Mouse (Mus musculus) embryonic facial prominence, embryonic 12.5 days (tissue): ENCODE measurements at regions not wholly inside any gene's neighbourhood (a gene's known extent, or its start where the extent isn't known, plus 50 kb on each side); places are given as distances from the start of the nearest gene placed in this dataset.

Experiments used
- ATAC-seq: fragments of 200-750 bp; cut with Nextera tagmentation; 2 replicates; pipeline ENCODE4 v1.8.0; 2017; ENCODE audit not compliant: insufficient number of reproducible peaks, insufficient read depth, low FRiP score, low TSS enrichment
- H3K27ac ChIP-seq: fragments of 300-500 bp; sonication (generic); 2 replicates; pipeline ENCODE4 v1.5.1; 2016; ENCODE audit warnings: mild to moderate bottlenecking
- H3K27me3 ChIP-seq: fragments of 300-500 bp; sonication (generic); 2 replicates; pipeline ENCODE4 v1.6.1; 2016; ENCODE audit warnings: mild to moderate bottlenecking, moderate library complexity
- H3K36me3 ChIP-seq: fragments of 300-500 bp; sonication (generic); 2 replicates; pipeline ENCODE4 v1.6.1; 2016; ENCODE audit warnings: mild to moderate bottlenecking
- H3K4me1 ChIP-seq: fragments of 300-500 bp; sonication (generic); 2 replicates; pipeline ENCODE4 v1.6.1; 2016
- H3K4me2 ChIP-seq: fragments of 300-500 bp; sonication (generic); replicated peaks from 2 replicates; pipeline ENCODE4 v1.6.1; 2016; ENCODE audit warnings: mild to moderate bottlenecking, moderate library complexity
- H3K4me3 ChIP-seq: fragments of 300-500 bp; sonication (generic); 2 replicates; pipeline ENCODE4 v1.5.1; 2016; ENCODE audit warnings: mild to moderate bottlenecking
- H3K9ac ChIP-seq: fragments of 300-500 bp; sonication (generic); 2 replicates; pipeline ENCODE4 v1.6.1; 2016; ENCODE audit warnings: mild to moderate bottlenecking, moderate library complexity
- H3K9me3 ChIP-seq: fragments of 300-500 bp; sonication (generic); 2 replicates; pipeline ENCODE4 v1.6.1; 2016; ENCODE audit warnings: mild to moderate bottlenecking, moderate library complexity
- WGBS: fragments of 180-500 bp; shearing (Covaris S2); methylation state at CpG from one replicate; pipeline ENCODE4 v1.1.7; 2016; 5-methylcytosine and 5-hydroxymethylcytosine counted together

DNA sequence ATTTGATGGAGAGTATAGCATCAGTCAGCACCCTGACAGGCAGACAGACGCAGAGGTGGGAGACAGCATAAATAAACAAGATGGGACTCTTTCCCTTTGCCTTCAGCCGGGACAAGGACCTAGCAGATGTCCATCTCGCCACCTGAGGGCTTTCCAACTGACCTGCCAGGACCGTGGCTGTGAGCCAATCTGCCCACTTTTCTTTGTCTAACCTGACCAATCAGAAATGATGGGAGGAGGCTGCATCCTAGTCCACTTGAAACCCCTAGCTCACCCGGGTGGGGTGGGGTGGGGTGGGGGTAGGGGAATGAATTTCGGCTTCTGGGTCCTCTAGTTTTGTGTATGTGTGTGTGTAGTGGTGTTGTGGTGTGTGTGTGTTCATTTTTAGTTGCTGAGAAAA lies 87.4 kb downstream of the Dyrk2 start:
- Histone ChIP-seq H3K27me3 (no peaks in the 10 kb centered on the region), H3K27ac (no peak overlapping the region)
- no peak for ATAC-seq

DNA sequence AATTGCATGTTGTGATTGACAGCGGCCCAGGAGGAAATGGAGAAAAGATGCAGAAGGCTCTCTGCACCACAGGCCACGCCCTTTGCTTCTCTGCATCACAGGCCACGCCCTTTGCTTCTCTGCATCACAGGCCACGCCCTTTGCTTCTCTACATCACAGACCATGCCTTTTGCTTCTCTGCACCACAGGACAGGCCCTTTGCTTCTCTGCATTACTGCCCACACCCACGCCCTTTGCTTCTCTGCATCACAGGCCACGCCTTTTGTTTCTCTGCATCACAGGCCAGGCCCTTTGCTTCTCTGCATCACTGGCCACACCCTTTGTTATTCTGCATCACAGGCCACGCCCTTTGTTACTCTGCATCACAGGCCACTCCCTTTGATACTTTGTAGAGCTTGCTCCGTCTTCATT lies 82.7 kb downstream of the Dyrk2 start:
- WGBS = 83% methylated on average over 8 of the region's 8 CpGs
- H3K4me1 ChIP-seq = 0 out of 2 replicates have a peak, but pooled peaks cover 2% of the 10 kb centered on the region
- no peak overlapping the region for H3K4me2 ChIP-seq
- H3K9me3 ChIP-seq = no peaks in the 10 kb centered on the region
- H3K4me3 ChIP-seq = no peak overlapping the region
- ATAC-seq = no peak
- no peaks in the 10 kb centered on the region for H3K36me3 ChIP-seq
- no peaks in the 10 kb centered on the region for H3K27me3 ChIP-seq
- H3K27ac ChIP-seq = no peak overlapping the region
- H3K9ac ChIP-seq = no peak overlapping the region

More for the DNA sequence above, 87.4 kb downstream of the Dyrk2 start:
- Histone ChIP-seq H3K4me1 (0 out of 2 replicates have a peak, but pooled peaks cover 2% of the 10 kb centered on the region), H3K4me2 (no peak overlapping the region), H3K9ac (no peak overlapping the region), H3K9me3 (no peaks in the 10 kb centered on the region), H3K4me3 (no peak overlapping the region), H3K36me3 (no peaks in the 10 kb centered on the region)
- 61% methylated on average over 6 of the region's 6 CpGs for WGBS

DNA sequence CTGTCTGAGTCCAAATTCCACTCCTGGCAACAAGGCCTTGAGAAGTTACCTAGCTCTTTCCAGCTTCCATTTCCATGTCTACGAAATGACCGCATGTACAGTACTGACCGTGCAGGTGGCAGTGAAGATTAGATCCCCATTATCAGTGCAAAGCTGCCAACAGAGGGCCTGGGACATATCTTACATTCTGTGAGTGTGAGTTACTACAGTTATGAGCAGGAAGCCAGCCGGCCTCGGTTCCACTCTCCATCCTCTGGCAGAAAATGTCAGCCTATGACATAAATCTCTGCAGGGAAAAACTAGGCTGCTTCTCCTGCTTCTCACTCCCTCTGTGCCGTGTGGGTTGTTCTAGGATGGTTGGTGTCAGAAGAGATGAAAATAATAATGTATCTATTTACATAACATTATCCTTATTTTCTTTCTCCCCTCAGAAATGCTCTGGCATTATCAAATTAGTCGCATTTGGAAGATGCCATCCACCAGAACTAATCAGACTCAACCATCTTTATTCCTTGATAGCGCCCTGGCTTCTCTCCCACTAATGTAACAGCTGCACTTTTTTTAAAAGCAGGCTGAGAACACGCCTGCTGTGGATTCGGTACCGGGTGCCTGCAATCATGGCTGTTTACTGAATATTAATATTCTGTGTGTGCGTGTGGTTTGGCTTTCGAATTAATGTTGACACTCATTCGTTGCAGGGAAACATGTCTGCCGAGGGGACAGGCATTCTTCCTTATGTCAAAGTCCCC lies 77.5 kb downstream of the Dyrk2 start:
- no peak overlapping the region for H3K9ac ChIP-seq
- no peaks in the 10 kb centered on the region for H3K9me3 ChIP-seq
- peaks cover 6% of the 10 kb centered on the region for H3K4me1 ChIP-seq
- 80% methylated on average over 15 of the region's 15 CpGs for WGBS
- H3K36me3 ChIP-seq = no peaks in the 10 kb centered on the region
- no peak for ATAC-seq
- no peak overlapping the region for H3K27ac ChIP-seq
- no peak overlapping the region for H3K4me2 ChIP-seq
- no peaks in the 10 kb centered on the region for H3K27me3 ChIP-seq
- H3K4me3 ChIP-seq = no peak overlapping the region

DNA sequence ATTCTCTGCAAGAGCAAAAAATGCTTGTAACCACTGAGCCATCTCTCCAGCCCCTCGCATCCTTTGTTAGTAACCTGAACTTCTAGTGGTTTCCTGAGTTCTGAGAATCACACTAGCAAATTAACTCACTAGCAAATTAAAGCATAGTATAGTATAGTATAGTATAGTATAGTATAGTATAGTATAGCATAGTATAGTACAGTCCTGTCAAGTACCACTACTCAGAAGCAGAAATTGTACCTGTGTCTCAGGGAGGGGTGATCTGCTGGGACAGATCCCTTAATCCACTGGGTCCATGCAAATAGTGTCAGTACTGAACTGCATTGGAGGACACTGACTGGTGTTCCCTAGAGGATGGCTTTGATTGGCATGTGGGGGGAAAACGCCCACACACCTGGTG lies 76.2 kb downstream of the Dyrk2 start:
- no peak overlapping the region for H3K27ac ChIP-seq
- H3K4me3 ChIP-seq = no peak overlapping the region
- ATAC-seq = no peak; the same call in 1 of the 2 replicates
- 73% methylated on average over 2 of the region's 2 CpGs for WGBS
- H3K27me3 ChIP-seq = no peaks in the 10 kb centered on the region
- peaks cover 6% of the 10 kb centered on the region for H3K4me1 ChIP-seq
- no peak overlapping the region for H3K4me2 ChIP-seq
- H3K36me3 ChIP-seq = no peaks in the 10 kb centered on the region
- no peak overlapping the region for H3K9ac ChIP-seq
- no peaks in the 10 kb centered on the region for H3K9me3 ChIP-seq

DNA sequence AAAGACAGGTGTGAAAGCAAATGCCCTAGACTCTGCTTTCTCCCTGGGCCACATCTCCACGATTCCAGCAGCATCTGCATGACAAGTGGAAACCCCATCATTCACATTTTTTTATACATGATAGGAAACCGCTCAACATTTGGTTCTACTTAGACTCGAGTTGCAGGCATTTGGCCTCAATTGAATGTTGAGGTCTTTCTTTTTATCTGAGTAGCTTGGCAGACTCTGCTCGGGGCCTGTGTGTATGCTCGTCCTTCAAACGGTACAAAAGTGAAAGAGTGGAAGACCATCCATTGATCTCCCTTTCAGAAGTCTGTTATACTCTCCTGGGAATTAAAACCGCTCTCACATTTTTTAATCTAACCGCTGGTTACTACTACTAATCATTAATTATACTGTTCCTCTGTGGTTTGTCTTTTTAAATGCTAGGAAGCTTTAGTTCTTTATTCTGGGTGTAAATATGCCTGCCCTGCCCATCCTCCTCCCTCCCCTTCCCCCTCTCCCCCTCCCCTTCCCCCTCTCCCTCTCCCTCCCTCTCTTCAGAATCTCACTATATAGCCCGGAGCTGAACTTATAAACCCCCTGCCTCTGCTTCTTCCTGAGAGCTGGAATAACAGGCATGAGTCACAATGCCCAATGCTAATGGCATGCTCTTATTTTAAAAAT lies 75.5 kb downstream of the Dyrk2 start:
- no peak for ATAC-seq
- no peaks in the 10 kb centered on the region for H3K9me3 ChIP-seq
- no peaks in the 10 kb centered on the region for H3K36me3 ChIP-seq
- H3K27ac ChIP-seq = no peak overlapping the region
- H3K27me3 ChIP-seq = no peaks in the 10 kb centered on the region
- H3K4me3 ChIP-seq = no peak overlapping the region
- peaks cover 6% of the 10 kb centered on the region for H3K4me1 ChIP-seq
- WGBS = 24% methylated on average over 9 of the region's 9 CpGs
- no peak overlapping the region for H3K9ac ChIP-seq
- no peak overlapping the region for H3K4me2 ChIP-seq

DNA sequence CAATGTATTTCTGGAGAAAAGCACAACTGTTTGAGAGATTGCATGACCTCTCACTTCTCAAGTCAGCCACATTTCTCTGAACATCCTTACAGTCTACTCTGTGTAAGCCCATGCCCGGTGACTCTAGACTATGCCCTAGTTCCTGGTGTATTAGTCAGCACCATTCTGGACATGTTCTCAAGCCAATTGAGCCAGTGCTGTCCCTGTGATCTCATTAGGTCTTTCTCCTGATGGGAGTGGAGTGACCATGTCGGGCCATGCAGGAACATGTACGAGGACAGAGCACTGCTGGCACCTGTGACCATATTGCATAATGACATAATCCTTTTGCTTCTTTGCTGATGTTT lies 75.0 kb downstream of the Dyrk2 start:
- 76% methylated on average over 3 of the region's 3 CpGs for WGBS

DNA sequence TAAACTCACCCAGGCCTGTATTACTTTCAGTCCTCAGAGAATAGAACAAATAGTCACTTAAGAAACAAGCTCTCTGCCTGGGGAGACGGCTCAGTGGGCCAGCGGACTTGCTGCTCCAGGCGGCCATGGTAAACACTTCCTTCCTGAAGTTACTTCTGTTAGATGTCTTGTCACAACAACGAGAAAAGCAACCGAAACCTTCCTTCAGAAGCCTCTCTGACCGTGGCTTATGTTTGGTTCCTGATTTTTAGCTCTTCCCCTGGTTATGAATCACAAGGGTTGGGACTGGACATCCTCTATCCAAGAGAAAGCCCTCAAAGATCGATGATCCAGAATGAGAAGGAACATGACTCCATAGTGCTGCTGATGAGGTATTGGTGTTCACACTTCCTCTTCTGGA lies 73.5 kb downstream of the Dyrk2 start:
- H3K4me1 ChIP-seq = peaks cover 6% of the 10 kb centered on the region
- no peak for ATAC-seq
- no peak overlapping the region for H3K9ac ChIP-seq
- H3K27me3 ChIP-seq = no peaks in the 10 kb centered on the region
- H3K27ac ChIP-seq = no peak overlapping the region
- no peaks in the 10 kb centered on the region for H3K36me3 ChIP-seq
- H3K9me3 ChIP-seq = no peaks in the 10 kb centered on the region
- H3K4me2 ChIP-seq = no peak overlapping the region
- WGBS = 72% methylated on average over 7 of the region's 7 CpGs
- no peak overlapping the region for H3K4me3 ChIP-seq

More for the DNA sequence above, 75.0 kb downstream of the Dyrk2 start:
- no peak overlapping the region for H3K4me2 ChIP-seq
- peak; percentile 10; the same call in 1 of the 2 replicates for ATAC-seq
- H3K9me3 ChIP-seq = no peaks in the 10 kb centered on the region
- no peak overlapping the region for H3K4me3 ChIP-seq
- no peak overlapping the region for H3K27ac ChIP-seq
- no peaks in the 10 kb centered on the region for H3K27me3 ChIP-seq
- no peaks in the 10 kb centered on the region for H3K36me3 ChIP-seq
- H3K4me1 ChIP-seq = peaks cover 6% of the 10 kb centered on the region
- no peak overlapping the region for H3K9ac ChIP-seq

DNA sequence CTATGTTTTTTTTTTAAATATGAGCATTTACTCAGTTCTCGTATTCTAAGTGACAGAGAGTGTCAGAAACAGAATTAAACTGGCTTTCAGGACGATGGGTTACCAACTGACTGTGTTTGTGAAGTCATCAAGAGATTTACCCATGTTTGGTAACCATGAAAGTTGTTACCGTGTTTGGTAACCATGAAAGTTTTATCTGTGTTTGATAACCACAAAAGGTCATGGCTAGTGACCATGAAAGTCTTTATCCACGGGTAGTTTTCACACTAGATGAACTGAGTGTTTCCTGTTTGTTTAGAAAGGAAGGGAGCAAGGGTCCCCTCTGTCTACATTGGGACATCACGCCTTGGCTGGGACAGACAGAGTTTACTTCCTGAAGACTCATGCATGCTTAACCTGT lies 72.8 kb downstream of the Dyrk2 start:
- WGBS = 82% methylated on average over 5 of the region's 5 CpGs
- Histone ChIP-seq H3K4me3 (no peak overlapping the region), H3K36me3 (no peaks in the 10 kb centered on the region), H3K9ac (no peak overlapping the region), H3K27me3 (no peaks in the 10 kb centered on the region), H3K4me1 (peaks cover 6% of the 10 kb centered on the region), H3K4me2 (no peak overlapping the region), H3K27ac (no peak overlapping the region), H3K9me3 (no peaks in the 10 kb centered on the region)
- ATAC-seq = no peak

DNA sequence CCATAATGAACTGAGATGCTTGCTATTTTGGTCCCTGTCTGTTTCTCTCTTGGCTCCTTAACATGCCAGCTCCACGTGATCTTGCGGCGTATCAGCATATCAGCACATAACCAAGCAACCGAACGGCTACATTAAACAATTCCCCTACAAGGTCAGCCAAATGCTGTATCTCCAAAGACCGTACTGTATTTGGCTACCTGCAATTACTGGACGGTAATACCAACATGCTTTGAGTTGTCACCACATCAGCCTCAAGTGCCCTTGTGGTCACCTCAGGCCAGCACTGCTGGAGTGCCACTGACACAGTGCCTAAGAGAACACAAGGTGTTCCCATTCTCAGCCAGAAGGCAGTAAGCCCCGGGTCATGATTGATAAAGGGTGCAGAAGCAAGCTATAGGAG lies 70.2 kb downstream of the Dyrk2 start:
- Histone ChIP-seq H3K4me3 (no peak overlapping the region), H3K27me3 (no peaks in the 10 kb centered on the region), H3K9me3 (no peaks in the 10 kb centered on the region), H3K9ac (no peak overlapping the region), H3K4me1 (peaks cover 8% of the 10 kb centered on the region), H3K27ac (no peak overlapping the region), H3K36me3 (no peaks in the 10 kb centered on the region), H3K4me2 (no peak overlapping the region)
- 89% methylated on average over 8 of the region's 8 CpGs for WGBS
- ATAC-seq = no peak

DNA sequence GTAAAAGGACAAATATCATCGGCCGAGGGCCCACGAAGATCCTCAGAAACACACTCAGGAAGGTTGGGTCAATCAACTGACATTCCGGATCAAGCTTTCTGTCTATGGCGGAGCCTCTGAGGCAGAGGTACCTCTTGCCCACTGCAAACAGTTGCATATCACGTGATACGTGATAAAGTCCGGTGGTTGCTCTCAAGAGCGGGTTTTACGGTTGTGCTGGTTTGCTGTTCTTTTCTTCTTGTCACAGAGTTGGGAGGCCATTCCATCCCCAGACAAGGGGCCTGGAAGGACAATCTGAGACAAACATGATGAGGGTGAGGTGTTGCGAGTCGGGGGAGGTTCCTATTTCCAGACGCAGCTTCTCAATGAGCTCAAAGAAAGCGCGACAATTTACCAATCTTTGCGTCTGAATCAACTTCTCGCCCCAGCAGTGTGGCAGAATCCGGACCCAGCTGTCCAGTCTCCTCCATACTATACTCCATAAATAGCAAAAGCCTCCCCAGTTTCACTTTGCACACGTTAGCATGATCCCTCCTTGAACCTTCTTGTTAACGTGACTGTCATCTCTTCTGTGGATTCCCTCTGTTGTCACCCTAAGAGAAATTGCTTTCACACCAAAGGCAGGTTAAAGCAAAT lies 66.0 kb downstream of the Dyrk2 start:
- no peaks in the 10 kb centered on the region for H3K36me3 ChIP-seq
- ATAC-seq = no peak
- 0 out of 2 replicates have a peak, but pooled peaks cover 5% of the 10 kb centered on the region for H3K4me1 ChIP-seq

DNA sequence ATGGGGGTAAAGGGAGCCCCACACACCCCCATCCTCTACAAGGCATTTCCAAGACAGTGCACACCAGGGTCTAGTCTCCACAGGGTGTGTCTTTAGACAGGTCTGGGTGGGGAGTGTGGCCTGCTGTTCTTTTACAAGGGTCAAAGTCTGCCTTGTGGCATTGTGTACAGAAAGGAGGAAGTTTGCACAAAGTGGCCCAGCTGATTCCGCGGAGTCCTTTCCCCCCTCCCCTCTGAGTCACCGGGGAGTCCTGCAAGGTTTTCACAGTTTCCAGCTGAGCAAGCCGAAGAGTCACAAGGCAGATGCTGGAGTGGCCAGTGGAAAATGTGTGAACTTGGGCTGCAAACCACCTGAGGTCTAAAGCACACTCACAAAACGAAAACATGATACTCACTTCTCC lies 65.4 kb downstream of the Dyrk2 start:
- Histone ChIP-seq H3K4me2 (no peak overlapping the region), H3K9me3 (no peaks in the 10 kb centered on the region), H3K27ac (no peak overlapping the region), H3K4me1 (0 out of 2 replicates have a peak, but pooled peaks cover 5% of the 10 kb centered on the region), H3K4me3 (no peak overlapping the region), H3K27me3 (no peaks in the 10 kb centered on the region), H3K9ac (no peak overlapping the region), H3K36me3 (no peaks in the 10 kb centered on the region)
- no peak for ATAC-seq
- WGBS = 55% methylated on average over 5 of the region's 5 CpGs

More for the DNA sequence above, 66.0 kb downstream of the Dyrk2 start:
- Histone ChIP-seq H3K4me2 (no peak overlapping the region), H3K27ac (no peak overlapping the region), H3K27me3 (no peaks in the 10 kb centered on the region), H3K9ac (no peak overlapping the region), H3K4me3 (no peak overlapping the region), H3K9me3 (no peaks in the 10 kb centered on the region)
- 85% methylated on average over 20 of the region's 20 CpGs for WGBS
